Mouse (Mus musculus): ENCODE measurements around the gene Gm20696.

Gene Gm20696

DNA sequence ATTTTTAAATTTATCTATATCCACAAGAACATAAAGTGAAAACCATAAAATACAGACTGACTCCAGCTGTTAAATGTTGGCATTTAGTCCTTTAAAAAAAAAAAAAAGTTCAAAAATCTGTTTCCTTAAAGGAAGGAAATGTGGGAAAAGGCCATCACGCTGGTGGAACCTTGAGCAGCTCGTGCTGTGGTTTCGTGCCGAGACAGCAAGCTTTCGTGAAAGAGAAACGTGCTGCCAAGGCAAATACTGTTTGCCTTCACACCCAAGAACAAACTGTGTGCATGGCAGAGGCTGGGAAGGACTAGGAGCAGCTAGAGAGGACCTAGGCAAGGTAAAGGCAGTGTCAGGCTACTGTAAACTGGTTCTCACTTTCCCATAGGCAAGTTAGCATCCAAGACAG, 329.0 kb downstream of the Gm20696 start:
- DNase-seq (ENCODE audit: extremely low spot score, low read depth, low spot score), result no peak

DNA sequence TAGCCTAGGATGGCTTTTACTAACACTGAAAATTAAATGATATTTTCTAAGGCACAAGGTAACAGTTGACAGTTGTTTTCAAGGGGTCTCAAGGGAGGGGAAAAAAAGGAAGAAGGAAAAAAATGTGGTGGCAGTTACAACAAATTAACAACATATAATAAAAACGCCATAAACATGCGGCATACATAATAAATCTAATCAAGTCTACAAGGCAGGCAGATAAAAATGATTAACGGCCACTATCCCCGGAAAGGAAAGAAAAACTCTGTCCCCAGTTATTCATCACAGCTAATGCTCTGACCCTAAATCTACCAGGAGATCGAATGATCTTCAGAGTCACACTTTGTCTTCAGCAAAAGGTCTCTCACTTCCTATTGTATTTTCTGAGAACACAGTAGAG, 330.4 kb downstream of the Gm20696 start:
- no peak for DNase-seq (ENCODE audit: extremely low spot score, low read depth, low spot score)

DNA sequence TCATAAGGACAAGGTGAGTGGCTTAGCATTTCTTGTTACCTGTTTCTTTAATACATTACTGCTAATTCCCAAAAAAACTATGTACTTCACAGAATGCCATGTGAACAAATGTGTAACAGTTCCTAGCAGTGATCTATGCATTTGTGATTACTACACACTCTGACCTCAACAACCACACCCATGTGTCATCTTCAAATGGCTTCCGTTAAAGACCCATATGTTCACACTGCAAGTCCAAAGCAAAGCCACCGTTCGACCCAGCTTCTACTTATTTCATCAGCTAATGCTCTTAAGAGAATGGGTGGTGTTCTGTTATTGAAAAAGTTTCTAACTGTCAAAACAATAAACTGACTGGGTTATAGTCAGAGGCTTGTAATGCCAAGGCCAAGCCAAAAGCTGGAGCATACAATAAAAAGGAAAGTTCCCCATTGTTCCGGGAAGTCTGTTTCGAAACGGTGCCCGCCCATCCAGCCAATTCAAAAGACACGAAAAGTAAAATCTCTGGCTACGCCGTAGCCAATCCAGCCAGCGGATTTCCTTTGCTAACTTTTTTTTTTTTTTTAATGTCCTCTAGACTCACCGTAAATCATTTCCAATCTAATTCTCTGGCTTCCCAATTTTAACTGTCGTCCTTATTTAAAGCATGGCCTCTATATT, 331.3 kb downstream of the Gm20696 start:
- DNase-seq (ENCODE audit: extremely low spot score, low read depth, low spot score), result no peak

DNA sequence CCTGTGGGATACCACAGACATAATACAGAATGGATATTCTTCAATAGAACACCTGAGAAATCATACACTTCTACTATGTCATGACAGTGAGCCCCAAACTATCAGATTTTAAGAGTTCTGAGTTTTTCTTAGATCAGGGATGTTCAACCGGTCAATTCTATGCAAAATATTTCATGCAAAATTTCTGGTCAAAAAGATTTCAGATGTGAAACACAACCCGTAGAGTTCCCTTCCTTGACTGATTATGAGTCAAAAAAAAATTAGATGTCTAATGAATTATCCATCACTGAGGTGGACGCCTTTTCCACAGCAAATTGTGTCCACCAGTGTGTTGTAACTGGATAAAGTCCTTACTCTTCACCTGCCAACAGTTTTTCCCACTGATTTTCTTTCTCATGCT, 332.3 kb downstream of the Gm20696 start:
- no peak for DNase-seq (ENCODE audit: extremely low spot score, low read depth, low spot score)

DNA sequence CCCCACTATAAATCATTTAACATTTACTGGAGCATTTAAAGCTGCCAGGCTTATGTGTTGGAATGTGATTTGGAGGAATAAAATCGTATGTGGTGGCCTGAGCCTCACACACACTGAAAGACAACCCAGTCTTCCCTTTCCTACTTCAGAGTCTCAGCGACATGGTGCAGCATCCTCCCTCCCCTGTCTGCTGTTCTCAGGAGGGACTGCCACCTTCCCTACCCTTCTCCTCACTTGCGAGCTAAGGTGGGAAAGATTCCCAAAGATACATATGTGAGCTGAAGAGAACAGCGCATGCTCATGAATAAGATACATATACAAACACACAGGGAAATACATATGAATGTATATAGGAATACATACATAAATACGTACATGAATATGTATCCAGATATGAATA, 333.5 kb downstream of the Gm20696 start:
- no peak for DNase-seq (ENCODE audit: extremely low spot score, low read depth, low spot score)

DNA sequence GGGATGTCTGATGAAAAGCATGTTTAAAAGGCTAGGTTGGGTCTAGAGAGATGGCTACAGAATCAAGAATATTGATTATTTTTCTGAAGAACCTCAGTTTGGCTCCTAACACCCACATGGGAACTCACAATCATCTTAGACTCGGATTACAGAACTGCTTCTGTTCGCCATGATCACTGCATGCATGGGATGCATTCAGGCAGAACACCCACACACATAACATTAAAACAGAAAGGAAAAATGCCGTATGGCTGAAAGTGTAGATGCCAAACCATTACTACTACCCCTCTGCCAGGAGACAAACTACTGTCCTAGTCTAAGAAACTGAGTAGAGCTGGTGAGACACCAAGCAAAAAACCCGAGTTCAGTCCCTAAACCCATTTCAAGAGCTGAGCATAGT, 336.4 kb downstream of the Gm20696 start:
- no peak for DNase-seq (ENCODE audit: extremely low spot score, low read depth, low spot score)

DNA sequence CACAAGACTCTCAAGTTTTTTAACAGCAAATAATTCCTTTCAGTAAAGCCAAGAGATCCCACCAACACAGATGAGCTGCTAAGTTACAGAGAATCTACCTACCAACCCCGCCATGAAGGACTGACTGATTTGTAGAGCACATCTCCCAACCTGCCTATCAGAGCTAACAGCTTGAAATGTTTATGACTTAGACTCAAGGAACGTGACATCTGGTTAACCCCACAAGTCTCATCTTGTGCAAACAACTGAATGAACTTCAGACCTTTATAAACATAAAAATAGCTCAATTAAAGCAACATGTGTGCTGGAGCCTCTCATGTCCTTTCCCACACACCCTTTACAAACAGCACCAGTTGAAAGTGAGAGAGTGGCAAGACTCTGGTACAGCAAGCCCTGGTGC, 338.0 kb downstream of the Gm20696 start:
- no peak for DNase-seq (ENCODE audit: extremely low spot score, low read depth, low spot score)

DNA sequence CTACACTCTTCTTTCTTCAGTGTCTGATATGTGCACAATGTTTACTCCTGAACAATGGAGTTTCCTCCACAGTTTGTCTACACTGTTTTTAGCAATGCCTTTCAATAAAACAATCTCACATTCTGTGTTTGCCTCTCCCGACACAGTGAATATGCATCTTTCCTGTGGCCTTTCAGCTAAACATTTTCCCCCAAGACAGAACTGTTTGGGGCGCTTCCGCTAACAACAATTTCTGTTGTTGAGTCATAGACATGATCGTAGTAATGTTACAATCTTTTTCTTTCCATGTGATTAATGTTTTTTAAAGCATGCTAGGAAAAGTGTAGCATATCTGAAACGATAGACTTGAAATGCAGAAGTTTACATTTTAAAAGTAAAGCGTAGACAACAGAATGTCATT, 338.5 kb downstream of the Gm20696 start:
- DNase-seq (ENCODE audit: extremely low spot score, low read depth, low spot score), result no peak

DNA sequence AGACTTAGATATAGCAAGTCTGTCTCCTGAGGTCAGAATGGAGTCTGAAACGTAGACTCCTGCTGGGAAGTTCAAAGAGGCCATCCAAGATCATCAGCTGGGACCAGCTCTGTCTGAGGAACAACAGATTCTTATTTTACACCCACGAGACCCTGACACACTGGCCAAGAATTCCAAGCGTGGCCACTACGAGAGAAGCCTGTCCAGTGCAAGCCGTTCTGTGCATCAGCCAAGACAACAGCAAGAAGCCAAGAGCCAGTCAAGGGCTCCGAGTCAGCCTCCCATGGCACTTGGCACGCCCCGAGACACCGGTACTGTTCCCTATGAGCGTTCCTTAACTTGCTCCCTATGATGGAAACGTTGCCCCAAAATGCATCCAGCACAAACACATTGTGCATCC, 338.9 kb downstream of the Gm20696 start:
- no peak for DNase-seq (ENCODE audit: extremely low spot score, low read depth, low spot score)

DNA sequence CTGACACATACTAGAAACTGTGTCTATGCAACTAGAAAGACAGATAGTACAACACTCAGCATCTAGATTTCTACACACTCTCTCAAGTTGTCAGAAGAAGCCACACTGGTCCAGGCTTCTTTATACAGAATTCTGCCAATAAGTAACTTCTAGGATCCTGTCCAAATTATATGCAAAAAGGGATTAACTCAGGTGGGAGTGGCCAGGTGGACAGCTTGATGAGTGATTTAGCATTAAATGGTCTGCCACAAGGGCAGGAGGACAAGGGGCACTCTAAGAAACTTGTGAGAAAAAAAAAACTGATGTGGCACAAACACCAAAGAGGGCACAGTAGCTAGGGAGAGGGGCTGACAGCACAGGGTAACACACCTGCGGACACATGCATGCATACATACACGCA, 340.7 kb downstream of the Gm20696 start:
- no peak for DNase-seq (ENCODE audit: extremely low spot score, low read depth, low spot score)

DNA sequence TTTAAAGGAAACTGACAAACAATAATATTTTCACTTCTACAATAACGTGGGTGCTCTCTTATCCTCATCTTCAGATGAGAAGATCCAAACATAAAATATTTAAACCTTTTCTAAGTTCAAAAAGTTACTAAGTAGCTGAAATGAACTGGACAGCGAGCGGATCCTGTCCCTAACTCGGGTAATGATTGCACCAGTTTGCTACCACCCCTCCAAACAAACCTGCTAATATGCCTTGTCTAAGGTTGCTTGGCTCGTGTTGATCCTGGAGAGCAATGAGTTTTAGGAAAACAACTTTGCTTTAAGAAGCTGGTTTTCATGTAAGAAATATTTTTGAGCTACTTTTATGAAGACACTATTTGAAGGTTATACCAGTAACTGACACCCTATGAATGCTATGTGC, 341.1 kb downstream of the Gm20696 start:
- no peak for DNase-seq (ENCODE audit: extremely low spot score, low read depth, low spot score)

DNA sequence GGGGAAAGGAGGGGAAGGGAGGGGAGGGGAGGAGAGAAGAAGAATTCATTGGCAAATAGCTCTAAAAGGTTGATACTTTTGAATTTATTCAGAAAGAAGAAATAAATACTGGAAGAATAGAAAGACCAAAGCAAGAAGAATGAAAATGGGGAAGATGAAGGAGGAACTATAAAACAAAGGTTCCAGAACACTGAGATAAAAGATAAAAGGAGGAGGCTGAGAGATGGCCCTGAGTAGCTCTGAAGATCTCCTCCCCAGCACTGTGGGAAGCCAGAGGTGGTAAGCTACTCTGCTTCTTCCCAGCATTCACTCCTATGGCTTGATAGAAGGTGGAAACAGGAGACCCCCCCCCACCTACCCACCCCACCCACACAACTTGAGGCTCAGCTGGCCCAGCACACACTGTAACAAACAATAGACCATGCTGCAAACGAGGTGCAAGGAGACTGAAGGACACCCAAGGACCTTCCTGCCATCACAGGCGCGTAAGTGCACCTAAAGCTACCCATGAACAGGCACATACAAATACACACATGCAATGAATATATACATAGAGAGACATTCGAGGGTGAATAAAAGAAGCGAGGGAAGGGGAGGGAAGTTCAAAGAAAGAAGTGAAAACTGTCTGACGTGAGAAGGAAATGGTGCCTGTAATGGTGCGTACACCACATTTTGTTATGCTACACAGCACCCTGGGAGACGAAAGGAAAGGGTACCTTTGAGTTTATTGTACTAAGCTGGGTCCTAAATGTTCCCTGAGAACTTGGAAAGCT, 344.3 kb downstream of the Gm20696 start:
- DNase-seq (ENCODE audit: extremely low spot score, low read depth, low spot score), result no peak

DNA sequence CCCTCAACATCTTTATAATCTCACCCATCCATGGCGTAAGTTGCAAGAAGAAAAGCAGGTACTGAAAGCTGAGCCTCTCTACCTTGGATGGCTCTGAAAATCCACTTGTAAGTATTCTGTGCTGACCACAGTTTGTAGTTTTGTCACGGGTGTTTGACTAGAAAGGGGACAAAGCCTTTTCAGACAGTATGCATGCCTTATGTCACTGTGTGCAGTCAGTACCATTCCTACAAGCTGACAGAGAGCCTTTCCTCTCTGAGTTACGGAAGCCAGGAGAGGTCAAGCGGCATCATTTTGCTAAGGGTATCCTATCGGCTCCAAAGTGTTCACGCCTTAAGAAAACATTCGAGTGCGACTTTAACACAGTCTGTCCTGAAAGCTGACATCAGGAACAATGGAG, 346.2 kb downstream of the Gm20696 start:
- no peak for DNase-seq (ENCODE audit: extremely low spot score, low read depth, low spot score)

DNA sequence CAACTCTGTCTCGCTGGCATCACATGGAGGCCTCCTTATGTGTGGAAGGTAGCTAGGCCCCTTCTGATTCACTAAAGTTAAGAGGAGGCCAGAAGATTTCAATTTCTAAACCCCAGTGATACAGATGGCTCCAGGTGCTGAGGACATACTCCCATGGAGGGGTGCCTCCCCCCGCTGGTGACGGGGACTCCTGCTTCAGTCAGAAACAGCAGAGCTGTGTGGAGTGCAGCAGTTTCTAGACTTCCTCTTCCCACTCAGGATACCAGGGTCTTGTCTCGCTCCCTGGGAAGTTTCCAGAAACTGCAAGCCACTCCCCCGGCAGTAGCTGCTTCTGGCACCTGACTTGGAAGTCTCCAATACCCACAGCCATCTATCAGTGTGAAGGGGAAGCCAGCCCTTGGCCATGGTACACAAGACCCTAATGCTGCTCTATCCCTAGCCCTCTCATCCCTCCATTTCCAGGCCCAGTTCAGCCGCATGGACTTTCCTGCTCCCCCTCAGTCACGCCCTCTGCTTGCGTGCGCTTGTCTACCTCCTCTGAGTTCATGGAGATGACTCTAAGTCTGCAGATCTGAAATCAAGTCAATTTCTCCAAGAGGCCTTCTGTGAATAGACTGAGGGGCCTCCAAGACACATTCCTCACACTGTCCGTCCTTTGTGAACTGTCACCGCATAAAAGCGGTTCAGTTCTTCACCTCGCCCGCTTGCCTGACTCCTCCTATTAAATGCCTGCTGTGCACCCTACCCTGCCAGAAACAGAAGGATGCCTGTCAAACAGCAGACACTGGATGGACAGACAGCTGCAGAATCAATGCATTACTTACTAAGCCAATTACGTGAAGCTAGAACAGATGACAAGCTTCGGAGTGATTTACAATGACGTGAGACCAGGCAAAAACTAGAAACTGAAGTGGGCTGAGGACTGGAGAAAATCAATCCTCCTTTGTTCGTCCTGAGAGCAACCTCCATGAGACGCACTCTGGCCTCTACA, 346.9 kb downstream of the Gm20696 start:
- DNase-seq (ENCODE audit: extremely low spot score, low read depth, low spot score), result no peak

DNA sequence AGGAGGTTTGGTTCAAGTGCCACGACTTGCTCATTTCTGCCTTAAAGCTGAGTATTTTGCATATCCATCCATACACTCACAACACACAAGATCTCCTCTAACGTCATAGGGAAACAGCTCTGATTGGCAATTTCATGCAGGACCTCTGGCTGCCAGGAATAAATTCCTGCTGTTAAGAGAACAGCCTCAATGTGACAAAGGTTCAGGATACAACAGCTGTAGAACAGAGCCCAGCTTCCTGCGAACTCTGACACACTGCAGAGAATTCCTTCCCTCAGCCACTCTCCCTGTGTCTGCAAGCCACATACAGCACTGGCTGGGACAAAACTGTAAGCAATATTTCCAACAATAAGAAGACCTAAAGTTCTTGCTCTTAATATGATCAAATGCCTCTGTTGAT, 351.9 kb downstream of the Gm20696 start:
- no peak for DNase-seq (ENCODE audit: extremely low spot score, low read depth, low spot score)

DNA sequence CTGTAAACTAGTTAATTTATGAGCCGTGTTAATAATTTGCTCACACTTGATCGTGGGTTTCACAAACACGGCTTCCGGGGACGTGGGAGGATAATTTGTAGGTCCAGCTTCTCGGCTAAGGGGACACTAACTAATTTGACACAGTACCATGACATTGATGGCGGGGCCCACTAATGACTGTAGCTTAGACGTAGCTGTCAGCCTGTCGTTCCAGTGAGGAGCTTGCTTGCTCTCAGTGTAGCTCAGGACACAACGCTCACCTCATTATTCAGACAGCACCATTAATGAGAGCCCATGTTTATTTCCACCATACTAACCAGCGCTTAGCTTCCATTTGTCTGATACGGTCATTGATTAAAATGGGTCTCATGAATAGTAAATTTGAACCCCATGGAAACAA, 356.1 kb downstream of the Gm20696 start:
- DNase-seq (ENCODE audit: extremely low spot score, low read depth, low spot score), result no peak

DNA sequence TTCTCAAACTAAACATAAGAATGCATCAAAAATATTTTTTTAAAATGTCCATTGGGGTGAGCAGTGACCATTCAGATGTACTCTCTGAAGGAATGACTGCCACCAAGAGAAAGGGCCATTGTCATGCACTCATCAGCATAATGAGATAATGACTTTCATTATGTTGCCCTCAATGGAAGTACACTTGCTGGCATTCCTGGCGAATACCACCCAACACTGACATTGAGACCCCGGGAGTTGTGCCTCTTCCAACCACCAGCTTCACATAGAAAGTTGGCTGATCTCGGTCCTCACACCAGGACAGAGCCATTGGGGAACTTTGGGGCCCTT, 356.5 kb downstream of the Gm20696 start:
- DNase-seq (ENCODE audit: extremely low spot score, low read depth, low spot score), result no peak

DNA sequence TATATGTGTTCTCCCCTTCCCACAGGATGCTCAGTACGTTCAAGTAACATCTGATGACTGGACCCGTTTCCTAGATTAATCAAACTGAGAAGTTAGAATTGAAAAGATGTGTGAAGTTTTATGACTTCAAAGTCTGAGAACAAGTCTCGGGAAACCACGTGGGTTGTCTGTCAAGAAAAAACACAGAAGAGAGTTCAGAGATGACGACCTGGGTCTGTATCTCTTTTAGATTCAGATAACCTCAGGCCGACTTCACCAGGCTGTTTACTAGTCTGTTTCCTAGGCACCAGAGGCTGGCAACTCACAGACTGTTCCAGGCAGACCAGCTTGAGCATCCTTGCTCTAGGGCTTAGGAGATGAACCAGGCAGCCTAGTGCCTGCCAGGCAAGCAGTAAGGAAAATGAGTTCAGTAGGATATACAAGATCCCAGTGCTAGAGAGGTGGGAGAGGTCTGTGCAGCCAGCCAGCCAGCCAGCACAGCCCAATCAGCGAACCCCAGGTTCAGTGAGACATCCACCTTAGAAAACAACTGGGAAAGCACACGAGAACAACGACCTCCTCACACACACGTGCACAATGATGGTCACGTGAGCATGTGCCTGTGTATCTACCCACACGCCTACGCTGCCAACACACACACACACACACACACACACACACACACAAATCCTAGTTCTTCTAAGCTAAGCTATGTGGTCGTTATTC, 357.0 kb downstream of the Gm20696 start:
- DNase-seq (ENCODE audit: extremely low spot score, low read depth, low spot score), result no peak

DNA sequence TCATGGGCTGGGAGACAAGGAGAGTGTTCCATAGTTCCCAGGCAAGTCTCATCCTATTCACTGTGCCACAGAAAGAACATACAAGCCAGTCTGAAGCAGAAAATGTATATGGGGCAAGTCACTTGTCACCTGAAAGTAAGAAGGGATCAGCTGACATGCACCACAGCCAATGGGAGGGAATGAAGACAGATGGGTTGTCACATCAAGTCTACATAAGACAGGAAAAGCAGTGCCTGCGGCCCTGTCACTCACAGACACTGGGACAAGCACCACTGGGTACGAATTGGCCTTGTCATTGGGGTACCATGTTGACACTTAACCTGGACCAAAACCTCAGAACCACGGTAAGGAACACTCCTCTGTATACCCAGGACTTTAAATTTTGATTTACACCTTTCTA, 360.8 kb downstream of the Gm20696 start:
- DNase-seq (ENCODE audit: extremely low spot score, low read depth, low spot score), result no peak

DNA sequence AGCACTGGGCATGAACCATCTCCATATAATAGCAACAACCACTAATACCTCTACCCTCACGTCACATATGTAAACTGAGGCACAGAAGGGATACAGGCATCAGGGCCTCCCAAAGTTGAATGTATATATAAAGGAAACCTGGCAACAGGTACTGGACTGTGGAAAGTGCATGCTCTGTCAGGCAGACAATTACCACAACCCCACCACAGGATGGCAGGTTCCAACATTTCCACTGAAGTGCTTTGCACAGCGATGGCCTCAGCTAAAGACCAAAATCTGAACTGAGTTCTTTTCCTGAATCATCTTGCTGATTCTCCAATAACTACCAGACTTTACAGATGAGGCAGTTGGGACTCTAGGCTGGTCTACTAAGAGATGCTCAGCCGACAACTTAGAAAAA, 361.4 kb downstream of the Gm20696 start:
- no peak for DNase-seq (ENCODE audit: extremely low spot score, low read depth, low spot score)

Measured in hindlimb bud, embryonic 11.5 days (tissue).